In the genomic region with DNA sequence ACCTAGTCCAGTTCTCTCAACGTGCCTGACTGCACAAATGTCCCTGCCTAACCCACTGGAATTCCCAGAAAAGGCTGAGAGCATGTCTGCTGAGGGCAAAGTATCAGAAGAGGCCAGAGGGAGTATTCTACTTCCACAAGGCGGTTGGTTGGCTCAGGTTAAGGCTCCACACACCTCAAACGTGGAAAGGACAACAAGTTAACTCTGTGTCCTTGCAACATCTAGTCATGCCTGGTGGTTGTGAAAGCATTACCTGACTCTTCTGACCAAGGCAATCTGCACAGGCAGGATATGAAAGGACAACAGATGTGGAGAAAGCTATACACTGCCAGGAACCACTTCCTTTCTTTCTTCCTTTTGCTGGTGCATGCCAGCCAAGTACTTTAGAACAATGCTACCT, we compare ENCODE assay signal across 8 mouse cellular contexts. TPM values are rescaled to one million over a fixed set of nuclear protein-coding genes. Genes with fewer than 3 reads are reported as not detected.
DNase-seq lines count a peak whose midpoint lies in the region; ATAC-seq and TF ChIP-seq lines count a peak whose summit lies in the region.
"Had no signal": no experiment of that assay in that cellular context is flagged by ENCODE, and none has a peak within 500 bp of the region (broad histone marks: within the 10 kb centered on the region; RNA-seq: fewer than 3 reads in every experiment).

No protein-coding gene starts in this region.

- peak overlapping the region; percentile 75 for H3K4me3 ChIP-seq in liver, adult 2 months (ENCODE audit: insufficient read depth, low read depth, low read length)
- no peak overlapping the region for H3K4me3 ChIP-seq in heart, embryonic 12.5 days

- H3K36me3 ChIP-seq in liver, adult 2 months (ENCODE audit: control insufficient read depth, insufficient read depth, low read length), result peaks cover 31% of the 10 kb centered on the region
- H3K36me3 ChIP-seq in heart, embryonic 12.5 days, result no peaks in the 10 kb centered on the region
- H3K36me3 ChIP-seq: limb, embryonic 15.5 days had no signal

- peak overlapping the region; percentile 90 for H3K9ac ChIP-seq in liver, adult 2 months (ENCODE audit: low read depth, low read length)
- no peak overlapping the region for H3K9ac ChIP-seq in heart, embryonic 12.5 days
- H3K9ac ChIP-seq: limb, embryonic 15.5 days had no signal

- no peaks in the 10 kb centered on the region for H3K27me3 ChIP-seq in liver, adult 2 months (ENCODE audit: control insufficient read depth, insufficient read depth, low read length)
- no peaks in the 10 kb centered on the region for H3K27me3 ChIP-seq in heart, embryonic 12.5 days (replicated peaks)
- H3K27me3 ChIP-seq: limb, embryonic 15.5 days had no signal

- WGBS in liver, adult 2 months, result 22% methylated on average over 3 of the region's 3 CpGs
- WGBS in heart, embryonic 12.5 days, result 76% methylated on average over 3 of the region's 3 CpGs

- H3K9me3 ChIP-seq in heart, embryonic 12.5 days (replicated peaks), result no peaks in the 10 kb centered on the region
- H3K9me3 ChIP-seq: limb, embryonic 15.5 days had no signal

- TF ChIP-seq CTCF in liver, adult 2 months (IDR thresholded peaks at IDR 0.05; ENCODE audit: low read depth, low read length), result no peak

- H3K4me1 ChIP-seq in liver, adult 2 months (ENCODE audit: control insufficient read depth, insufficient read depth, low read length), result peaks cover 20% of the 10 kb centered on the region
- H3K4me1 ChIP-seq in heart, embryonic 12.5 days (replicated peaks), result 0 out of 2 replicates have a peak, but pooled peaks cover 7% of the 10 kb centered on the region

- H3K27ac ChIP-seq in liver, adult 2 months (replicated peaks; ENCODE audit: insufficient read depth, low read depth, low read length), result peak overlapping the region; percentile 100
- no peak overlapping the region for H3K27ac ChIP-seq in heart, embryonic 12.5 days (ENCODE audit: poor library complexity, severe bottlenecking)
- H3K27ac ChIP-seq: limb, embryonic 15.5 days had no signal

- no peak for TF ChIP-seq POLR2A in liver, adult 2 months (IDR thresholded peaks at IDR 0.05; ENCODE audit: extremely low read depth, insufficient read depth, low read length)

- peaks cover 18% of the 10 kb centered on the region; the same call in 1 of the 2 replicates for H3K79me2 ChIP-seq in liver, adult 2 months (ENCODE audit: control insufficient read depth, insufficient read depth, low read length)

- H3K4me2 ChIP-seq in heart, embryonic 12.5 days, result 0 out of 2 replicates have a peak overlapping the region, but pooled peaks have one; percentile 100

- DNase-seq in liver, adult 2 months (ENCODE audit: extremely low read depth, low read depth, low spot score), result peak; percentile 100
- DNase-seq in liver, result no peak
- DNase-seq in kidney, postnatal 25 days, result peak; percentile 69 to 89
- DNase-seq in neural tube, embryonic 10.5 days (ENCODE audit: extremely low spot score, low spot score), result peak; percentile 11
- no peak for DNase-seq in spleen, adult 18-20 months
- DNase-seq in embryo, embryonic 9.5 days (ENCODE audit: extremely low spot score), result no peak

- ATAC-seq in heart, embryonic 12.5 days (ENCODE audit: insufficient number of reproducible peaks, low FRiP score), result no peak

RNA-seq across cellular contexts. Expression of gene Fah, which starts 2.0 kb away (rescaled TPM):
- 476 and 506 TPM in 2 replicates for total RNA-seq in liver, adult 2 months (2014; rRNA removed)
- 711 and 1,059 TPM in 2 replicates for polyA plus RNA-seq in liver, adult 2 months (2012; rRNA removed)
- polyA plus RNA-seq in heart, embryonic 12.5 days (2016; fragmentation: Nextera tagmentation; extraction: Ambion mirVana), result 5.9 and 6.9 TPM in 2 replicates

Comparison
In these comparisons a context has a peak if more than half of its experiments do, and no peak if none do; other contexts are left out.
1. DNase-seq: peak in liver, adult 2 months (single experiment), kidney, postnatal 25 days (2 of 2) and neural tube, embryonic 10.5 days (single experiment); none in liver (single experiment), spleen, adult 18-20 months (0 of 2) and embryo, embryonic 9.5 days (single experiment).
2. RNA of gene Fah, which starts 2.0 kb away (polyA plus RNA-seq): 711 to 1,059 TPM in liver, adult 2 months; 5.9 to 6.9 TPM in heart, embryonic 12.5 days; every median in the first group is over 10 times any median in the second.